Mouse (Mus musculus) ovary, postnatal 36 days (tissue): ENCODE results near the gene B3galt4.
A peak's percentile ranks its signal among the peaks of the same experiment; 100 is the strongest.

Source experiments
- DNase-seq: peaks from one replicate; pipeline ENCODE4 v3.0.0; 2022; ENCODE audit warnings: low spot score, mixed read lengths

Gene B3galt4

DNA sequence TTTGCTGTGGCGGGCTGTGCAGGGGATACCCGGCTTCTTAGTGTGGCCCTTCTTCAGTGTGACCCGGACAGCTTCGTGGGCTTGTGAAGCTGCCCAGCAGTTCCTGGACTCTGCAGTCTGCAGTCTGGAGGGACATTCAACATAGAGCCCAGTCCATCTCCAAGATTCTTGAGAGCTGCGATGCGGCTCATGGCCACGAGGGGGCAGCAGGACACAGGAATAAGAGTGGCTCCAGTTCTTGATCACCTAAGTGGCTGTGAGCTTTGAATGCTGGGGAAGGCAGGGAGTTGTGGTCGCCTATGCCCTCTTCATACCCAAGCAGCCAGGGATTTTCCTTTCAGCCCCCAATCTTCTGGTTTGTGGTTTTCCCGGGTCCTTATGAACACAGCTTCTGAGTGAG, 17.2 kb upstream of the B3galt4 start:
- peak; percentile 65 for DNase-seq

DNA sequence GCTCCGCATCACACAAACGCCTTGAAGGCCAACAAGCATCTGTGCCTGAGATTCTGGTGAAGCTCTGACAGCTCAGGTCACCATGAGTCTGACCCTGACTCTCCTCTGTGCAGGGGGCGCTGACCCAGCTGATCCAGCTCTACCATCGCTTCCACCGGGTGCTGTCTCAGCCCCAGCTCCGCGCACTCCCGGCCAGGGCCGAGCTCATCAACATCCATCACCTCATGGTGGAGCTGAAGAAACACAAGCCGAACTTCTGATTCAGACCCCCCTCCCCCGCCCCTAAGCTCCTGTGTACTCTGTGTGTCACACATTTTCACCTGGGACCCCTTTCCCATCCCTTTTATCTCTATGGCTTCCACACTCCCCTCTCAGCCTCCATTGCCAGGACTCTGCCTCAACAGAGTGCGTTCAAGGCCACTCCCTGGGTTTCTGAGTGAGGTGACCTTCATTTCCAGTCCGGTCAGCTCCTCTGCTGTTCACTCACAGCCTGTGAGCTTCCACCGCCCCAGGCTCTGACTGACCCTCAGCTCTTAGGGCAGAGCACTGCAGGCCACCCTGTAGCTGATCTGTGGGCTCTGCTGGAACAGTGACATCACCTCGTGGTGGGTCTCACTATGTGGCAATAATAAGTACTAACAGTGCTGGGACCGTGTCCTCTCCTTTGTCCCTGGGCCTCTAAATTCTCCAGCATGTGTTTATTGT, 14.7 kb upstream of the B3galt4 start:
- DNase-seq, result no peak

DNA sequence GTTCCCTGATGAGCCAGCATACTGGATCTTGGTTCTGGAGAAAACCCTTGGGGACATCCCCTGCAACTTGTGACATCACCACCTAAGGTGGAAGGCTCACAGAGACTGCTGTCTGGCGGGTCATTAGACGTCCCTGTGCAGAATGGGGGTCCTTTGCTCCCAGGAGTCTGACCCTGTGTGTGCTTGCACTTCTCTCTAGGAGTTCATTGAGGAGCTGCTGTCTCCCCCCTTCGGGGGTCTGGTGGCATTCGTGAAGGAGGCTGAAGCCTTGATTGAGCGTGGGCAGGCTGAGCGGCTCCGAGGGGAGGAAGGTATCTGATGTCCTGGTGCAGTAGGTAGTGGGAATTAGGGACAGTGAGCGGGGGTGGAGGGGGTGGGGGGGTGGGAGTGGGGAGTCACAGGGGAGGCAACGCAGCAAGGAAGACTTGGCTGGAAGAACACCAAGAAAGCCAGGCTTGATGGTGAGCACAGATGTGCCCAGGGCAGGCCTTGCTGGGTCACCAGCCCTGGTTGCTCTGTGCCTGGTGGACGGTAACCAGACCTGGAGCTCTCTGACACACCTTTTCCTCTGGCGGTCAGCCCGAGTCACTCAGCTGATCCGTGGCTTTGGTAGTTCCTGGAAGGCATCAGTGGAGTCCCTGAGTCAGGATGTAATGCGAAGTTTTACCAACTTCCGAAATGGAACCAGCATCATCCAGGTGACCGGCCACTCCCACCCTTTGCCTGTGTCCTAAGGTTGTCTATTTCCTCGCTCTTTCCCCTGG, 14.0 kb upstream of the B3galt4 start:
- DNase-seq, result no peak

DNA sequence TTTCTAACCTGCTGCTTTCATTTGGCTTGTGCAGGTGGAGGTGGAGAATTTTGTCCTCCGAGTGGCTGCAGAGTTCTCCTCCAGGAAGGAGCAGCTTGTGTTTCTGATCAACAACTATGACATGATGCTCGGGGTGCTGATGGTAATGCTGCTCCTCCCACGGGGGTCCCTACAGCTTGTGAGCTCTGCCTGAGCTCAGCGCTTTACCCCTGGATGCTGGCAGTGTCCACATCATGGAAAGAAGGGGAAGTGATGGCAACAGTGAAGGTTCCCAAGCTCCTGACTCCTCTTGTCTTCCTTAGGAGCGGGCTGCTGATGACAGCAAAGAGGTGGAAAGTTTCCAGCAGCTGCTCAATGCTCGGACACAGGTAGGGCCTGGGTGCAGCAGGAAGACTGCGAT, 11.6 kb upstream of the B3galt4 start:
- DNase-seq, result no peak

DNA sequence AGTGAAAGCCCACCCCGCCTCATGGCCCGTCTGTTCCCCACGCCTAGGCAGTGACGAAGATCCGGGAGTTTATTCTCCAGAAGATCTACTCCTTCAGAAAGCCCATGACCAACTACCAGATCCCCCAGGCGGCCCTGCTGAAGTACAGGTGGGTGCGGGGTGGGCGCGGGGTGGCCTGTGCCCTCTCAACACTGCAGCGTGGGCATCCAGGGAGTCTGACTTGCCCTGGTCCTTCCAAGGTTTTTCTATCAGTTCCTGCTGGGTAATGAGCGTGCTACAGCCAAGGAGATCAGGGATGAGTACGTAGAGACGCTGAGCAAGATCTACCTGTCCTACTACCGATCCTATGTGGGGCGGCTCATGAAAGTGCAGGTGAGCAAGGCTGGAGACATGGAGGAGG, 8.7 kb upstream of the B3galt4 start:
- DNase-seq, result no peak

DNA sequence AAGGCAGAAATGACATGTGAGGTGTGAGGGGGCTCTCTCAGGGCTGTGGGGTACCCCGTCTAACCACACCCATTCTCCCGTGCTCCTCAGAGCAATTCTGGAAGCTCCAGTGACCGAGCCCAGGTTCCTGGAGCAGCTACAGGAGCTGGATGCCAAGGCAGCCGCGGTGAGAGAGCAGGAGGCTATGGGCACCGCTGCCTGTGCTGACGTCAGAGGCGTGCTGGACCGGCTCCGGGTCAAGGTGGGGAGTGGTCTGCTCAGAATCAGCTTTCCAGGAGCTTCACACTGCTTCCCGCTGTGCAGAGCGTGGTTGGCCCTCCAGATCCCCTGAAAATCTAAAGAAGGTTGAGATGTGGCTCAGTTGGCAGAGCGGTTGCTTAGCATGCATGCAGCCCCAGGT, 7.8 kb upstream of the B3galt4 start:
- peak; percentile 14 for DNase-seq

DNA sequence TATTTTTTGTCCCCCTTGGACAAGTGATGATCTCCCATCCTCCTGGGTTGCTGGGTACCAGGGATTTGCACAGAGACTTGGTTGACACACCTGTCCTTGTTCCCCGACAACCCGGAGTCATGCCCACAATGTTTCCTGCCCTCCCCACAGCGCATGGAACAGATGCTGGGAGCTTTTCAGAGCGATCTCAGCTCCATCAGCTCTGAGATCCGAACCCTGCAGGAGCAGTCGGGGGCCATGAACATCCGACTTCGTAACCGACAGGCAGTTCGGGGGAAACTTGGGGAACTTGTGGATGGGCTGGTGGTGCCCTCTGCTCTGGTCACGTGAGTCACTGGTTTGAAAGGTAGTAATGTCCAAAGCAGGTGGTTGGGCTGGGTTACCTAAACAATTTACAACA, 7.2 kb upstream of the B3galt4 start:
- DNase-seq, result no peak

DNA sequence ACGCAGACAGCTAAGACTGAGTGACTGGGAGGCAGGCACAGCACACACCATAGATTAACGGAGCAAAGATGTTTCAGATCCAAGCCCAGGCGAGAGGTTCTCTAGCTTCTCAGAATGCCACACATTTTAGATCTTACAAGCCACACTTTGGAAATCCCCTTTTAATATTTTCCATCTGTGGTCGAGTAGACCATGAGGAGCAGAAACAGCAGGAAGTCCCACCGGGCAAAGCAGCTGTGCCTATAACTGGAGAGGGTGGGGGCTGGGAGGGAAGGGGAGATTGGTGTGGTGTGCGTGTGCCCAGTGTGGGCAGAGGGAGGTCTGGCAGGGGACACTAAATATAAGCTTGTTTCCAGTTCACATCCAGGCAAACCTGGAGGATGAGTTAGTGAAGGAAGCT, 6.2 kb upstream of the B3galt4 start:
- no peak for DNase-seq

DNA sequence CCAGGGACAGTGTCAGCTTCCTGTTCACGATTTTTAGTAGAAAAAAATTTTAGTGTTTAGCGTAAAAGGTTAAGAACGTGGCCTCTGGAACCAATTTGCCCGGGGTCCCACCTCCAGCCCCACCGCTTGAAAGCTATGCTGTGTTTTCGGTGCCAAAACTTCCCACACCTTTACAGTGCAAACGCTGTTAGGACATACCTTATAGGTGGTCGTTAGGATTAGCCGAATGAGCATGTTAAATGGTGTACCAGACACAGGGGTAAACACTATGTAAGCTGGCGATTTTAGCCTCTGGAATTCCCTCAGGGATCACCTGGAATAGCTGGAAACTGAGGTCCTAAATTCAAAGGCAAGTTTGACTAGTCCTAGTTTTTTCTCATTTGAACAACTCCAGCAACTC, 5.0 kb upstream of the B3galt4 start:
- DNase-seq, result no peak

DNA sequence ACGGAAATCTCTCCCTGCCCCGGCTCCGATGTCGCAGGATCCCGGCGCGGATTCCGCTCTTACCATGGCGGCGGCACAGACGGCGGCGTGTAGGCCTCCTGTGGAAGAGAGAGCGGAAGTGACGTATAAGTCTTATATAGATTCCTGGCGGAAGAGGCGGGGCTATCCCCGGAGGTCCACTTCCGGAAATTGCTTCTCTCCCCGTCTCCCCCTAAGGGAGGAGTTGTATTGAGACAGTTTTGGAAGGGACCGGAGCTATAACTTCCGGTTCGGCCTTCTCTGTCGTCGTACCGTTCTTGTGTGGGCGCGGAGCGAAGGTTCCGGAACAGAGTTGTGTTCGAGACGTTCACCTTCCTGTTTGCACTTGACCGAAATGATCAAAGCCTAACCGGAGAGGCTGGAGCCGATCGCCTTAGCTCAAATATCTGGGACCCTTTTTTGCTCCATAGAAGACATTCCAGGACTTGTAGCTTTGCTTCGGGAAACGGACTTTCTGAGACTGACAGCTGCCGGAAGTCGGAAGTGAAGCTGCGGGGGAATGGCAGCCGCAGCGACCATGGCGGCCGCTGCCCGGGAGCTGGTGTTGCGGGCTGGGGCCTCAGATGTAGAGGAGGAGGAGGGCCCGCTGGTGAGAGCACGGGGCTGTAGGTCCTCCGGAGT, 4.4 kb upstream of the B3galt4 start, which contains the start of the genes Vps52 and Rps18:
TSS of gene Vps52 (plus strand) at position 258 of the 660 bp plus-strand sequence.
TSS of gene Rps18 (minus strand) at position 447 of the 660 bp plus-strand sequence.
- peak; percentile 90 for DNase-seq

DNA sequence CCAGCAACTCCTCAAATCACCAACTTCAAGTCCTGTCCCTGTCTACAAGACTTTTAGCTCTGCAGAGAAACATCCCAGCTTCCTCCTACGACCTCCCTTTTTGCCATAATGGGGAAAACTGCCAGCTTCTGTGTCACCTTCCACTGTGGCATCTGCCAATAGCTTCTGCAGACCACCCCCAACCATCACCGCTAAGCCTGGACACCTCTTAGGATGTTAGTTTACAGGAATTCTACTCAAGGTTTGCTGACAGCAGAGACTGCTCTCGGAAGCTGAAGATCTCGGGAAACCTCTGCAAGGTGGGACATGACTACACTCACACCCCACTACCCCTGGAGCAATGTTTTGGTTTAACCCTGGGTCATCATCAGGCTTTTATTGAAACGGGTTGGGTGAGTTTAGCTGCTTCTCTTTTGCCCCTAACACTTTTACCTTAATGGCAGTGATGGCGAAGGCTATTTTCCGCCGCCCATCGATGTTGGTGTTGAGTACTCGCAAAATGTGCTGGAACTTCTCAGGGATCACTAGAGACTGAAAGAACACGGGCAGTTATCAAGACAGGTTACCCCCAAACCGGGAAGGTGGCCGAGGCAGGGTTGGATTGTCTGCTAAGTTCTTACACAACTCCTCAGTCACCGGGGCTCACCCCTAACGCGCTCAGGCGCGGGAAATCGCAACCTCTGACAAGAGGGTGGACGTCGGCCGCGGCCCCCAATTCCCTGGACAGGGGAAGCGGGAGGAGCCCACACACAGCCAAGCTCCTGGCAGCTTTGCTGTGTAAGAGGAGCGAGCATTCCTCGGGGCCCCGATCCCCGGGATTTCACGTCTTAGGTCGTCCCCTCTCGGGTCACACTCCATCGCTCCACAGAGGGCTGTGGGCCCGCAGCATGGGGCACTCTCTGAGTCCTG, 3.6 kb upstream of the B3galt4 start:
- DNase-seq, result peak; percentile 2

DNA sequence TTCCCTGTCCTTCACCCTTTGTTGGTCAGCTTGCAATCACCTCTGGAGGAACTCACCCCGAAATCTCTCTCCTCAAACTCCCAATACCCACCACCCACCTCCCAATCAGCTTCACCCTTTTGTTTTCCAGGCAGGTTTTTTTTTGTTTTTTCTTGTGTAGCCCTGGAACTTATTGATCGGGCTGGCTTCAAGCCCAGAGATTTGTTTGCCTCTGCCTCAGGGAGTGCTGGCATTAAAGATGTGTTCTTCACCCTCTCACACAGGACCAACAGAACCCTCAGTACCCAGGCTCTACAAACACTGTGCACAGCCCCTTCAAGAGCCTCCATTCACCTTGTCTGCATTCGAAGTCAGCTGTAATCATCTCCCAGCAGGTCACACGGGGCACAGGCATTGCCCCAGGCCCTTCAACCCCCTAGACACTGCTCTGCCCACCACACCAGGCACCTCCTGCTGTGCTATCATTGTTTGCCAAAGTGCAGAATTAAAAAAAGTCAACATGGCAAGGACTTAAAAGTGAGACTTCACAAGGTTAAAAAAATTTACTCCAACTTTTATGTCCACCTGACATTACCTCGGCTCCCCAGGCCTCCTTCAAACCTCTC, 2.8 kb upstream of the B3galt4 start:
- no peak for DNase-seq

DNA sequence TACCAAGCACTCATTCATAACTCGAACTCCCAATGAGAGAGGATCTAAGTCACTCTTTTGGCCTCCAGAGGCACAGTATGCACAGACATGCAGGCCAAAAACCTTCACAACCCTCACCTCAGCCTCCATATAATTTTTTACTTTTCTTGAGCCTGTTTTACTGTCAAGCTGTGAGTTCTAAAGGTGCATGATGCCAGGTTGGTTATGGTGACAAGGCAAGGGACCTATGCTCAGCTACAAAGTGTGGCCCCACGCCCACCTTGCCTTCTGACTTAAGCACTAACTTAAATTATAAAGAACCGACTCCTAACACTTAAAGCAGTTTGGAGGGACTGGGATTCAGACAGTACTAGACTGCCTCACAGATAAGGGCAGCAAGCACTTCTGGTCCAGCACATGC, 2.0 kb upstream of the B3galt4 start:
- no peak for DNase-seq

DNA sequence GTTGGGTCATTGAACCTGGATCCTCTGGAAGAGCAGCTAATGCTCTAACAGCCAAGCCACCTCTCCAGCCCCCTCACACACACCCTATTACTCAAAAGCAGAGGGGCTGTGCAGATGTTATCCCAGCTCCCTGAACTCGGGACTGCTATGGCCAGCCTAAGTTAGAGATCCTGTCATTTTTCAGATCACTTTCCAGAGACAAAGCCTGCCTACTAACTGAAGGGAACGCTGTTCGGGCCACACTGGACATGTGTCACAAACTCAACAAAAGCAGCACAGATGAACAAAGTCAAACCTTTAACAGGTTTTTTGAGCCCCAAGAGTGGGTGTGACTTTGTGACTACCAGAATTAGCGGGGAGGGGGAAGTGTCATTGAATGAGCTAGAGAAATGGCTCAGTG, 1.6 kb upstream of the B3galt4 start:
- no peak for DNase-seq

DNA sequence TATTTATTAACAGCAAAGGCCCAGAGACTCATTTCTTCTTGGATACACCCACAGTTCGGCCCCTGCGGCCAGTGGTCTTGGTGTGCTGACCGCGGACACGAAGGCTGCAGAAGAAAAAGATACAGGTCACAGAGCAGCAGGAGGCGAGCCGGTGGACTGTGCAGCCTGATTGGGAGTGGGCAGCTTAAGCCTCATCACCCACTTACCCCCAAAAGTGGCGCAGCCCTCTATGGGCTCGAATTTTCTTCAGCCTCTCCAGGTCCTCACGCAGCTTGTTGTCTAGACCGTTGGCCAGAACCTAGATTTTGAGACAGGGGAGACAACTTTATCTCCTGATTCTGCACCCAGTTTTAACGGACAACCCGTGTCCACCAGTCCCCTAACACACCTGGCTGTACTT, 727 bp upstream of the B3galt4 start:
- peak; percentile 7 for DNase-seq

DNA sequence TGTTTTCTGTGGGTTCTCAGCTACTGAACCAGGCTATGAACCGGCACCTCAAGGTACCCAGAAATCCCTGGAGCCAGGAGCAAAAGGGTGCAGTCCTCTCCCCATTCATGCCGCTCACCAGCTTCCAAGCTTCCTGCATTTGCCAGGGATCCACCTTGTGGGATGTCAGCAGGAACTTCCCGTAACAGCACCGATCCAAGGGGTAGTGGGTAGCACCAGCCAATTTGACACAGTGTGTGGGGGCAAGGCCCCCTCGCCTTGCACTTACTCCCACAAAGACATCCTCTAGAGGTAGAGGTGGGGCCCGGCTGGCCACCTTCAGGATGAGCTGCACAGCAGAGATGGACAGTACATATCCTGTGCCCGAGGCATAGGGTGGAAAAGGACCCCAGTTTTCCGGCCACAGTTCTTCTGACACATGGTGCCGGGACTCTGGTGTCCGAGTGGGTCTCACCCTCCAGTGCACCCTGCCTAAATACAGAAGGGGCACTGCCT, 1.1 kb downstream of the B3galt4 start:
- DNase-seq, result peak; percentile 7

DNA sequence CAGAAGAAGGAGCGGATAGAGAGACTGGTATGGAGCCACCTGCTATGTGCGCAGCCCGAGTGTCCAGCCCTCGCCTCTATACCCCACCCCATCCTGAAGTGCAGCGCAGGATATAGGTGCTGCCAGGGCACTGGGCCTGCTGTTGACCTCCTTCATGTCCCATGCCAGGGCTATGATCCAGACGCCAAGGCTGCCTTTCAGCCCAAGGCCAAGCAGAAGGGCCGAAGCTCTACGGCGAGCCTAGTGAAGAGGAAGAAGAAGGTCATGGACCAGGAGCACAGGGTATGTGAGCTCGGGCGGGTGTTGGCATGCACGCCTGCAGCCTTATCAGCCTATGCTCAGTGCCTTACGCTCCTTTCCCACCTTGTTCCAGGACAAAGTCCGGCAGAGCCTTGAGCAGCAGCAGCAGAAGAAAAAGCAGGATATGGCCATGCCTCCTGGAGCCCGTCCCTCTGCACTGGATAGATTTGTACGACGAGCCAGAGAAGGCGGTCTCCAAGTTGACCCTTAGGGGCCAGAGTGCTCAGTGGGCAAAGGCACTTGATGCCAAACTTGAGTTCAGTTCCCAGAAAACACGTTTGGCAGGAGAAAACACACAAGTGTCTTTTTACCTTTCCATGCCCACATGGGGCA, 2.3 kb downstream of the B3galt4 start:
- peak; percentile 36 for DNase-seq

DNA sequence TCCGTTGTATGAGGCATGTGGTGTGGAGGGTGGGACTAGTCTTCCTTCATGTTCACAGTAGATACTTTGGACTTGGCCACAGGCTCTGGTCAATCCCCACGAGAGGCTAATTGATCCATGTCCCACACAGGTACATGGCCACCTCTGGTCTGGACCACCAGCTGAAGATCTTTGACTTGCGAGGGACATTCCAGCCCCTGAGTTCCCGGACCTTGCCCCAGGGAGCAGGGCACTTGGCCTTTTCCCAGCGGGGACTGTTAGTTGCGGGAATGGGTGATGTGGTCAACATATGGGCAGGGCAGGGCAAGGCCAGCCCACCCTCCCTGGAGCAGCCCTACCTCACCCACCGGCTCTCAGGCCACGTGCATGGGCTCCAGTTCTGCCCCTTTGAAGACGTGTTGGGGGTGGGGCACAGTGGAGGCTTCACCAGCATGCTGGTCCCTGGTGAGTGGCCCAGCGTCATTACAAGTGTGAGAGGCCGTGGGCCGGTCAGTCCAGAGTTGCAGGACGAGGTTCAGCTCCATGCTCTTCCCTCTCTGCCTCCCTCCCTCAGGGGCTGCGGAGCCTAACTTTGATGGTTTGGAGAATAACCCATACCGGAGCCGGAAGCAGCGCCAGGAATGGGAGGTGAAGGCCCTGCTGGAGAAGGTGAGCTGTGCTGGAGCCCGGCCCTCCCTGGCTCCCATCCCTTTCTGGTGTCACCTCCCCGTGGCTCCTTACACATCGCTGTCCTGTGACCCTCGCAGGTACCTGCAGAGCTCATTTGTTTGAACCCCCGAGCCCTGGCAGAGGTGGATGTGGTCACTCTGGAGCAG, 3.0 kb downstream of the B3galt4 start:
- peak; percentile 6 for DNase-seq

DNA sequence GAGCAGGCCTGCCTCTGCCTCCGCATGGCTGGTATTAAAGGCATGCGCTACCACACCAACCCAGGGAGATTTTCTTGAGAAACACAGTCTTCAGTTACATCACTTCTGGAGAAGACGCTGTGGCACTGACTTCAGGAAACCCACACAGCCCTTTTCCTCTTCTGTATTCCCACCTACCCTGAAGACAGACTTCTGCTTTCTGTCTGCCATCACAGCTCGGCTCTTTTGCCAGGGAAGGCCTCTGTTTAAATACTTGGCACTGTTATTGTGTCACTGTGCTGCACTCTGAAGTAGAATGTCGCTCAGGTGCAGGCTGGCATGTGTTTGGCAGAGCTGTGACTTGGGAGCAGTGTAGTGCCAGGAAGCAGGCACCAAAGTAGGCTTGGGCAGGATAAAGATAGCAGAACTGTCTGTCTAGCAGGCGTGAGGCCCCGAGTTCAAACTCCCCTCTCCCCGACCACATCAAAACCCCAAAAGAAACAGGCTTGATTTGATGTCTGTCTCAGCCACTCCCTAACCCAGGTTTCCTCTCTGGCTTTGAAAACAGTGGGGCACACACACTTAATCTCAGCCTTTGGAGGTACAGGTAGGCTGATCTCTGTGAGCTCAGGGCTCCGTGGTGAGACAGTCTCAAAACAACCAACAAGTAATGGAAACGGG, 3.7 kb downstream of the B3galt4 start:
- DNase-seq, result no peak
